Mouse (Mus musculus): ENCODE measurements around the gene Kdm4a.

The Kdm4a gene

GRCm38 (mm10) chr4:118179467-118180300 lies at the start of gene Kdm4a:
Gene Kdm4a (minus strand): TSS chr4:118180043.
- peak; percentile 94 to 99 for DNase-seq

GRCm38 (mm10) chr4:118229035-118229770 lies 49.4 kb upstream of the Kdm4a start:
- no peak for DNase-seq

- DNase-seq: no peak
Observed at GRCm38 (mm10) chr4:118227398-118227797, 47.6 kb upstream of the Kdm4a start.

DNA sequence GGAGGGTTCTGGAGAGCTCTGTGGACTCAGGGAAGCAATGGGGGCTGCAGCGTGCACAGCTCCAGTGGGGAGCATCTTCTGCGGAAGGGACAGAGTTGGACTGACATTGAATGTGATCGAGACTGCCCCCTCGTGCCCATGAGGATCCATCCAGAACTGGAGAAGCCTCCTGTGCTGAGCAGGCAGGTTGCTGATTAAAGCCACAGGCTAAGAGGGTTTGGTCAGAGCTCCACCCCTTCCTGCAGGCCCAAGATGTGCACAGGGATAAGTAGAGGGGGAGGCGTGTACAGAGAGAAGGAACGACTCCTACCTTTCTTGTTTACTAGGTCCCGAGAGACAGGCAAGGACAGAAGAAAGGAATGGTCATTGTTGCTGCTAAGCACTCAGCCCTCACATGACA lies 41.4 kb upstream of the Kdm4a start:
- peak; percentile 65 to 82 for DNase-seq

- peak; percentile 45 to 84 for DNase-seq
Observed at GRCm38 (mm10) chr4:118220756-118221155, 40.9 kb upstream of the Kdm4a start.

GRCm38 (mm10) chr4:118219487-118219886 lies 39.6 kb upstream of the Kdm4a start:
- DNase-seq: no peak

DNA sequence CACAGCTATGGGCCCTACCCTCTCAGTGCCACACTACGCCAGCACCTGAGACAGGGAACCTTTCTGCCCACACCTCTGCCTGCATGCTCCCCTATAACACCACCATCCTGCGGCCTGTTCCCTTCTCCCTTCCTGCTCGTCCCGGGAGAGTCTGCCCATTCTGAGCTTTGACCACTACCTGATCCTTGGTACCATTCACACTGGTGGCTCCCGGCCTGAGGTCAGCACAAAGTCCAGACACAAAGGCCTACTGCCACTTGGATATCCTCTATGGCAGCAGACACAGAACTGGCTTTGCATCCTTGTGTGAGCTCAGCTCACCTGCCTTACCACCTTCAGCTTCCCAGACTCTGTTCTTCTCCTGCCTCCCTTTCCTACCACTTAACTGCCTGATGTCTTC lies 38.7 kb upstream of the Kdm4a start:
- DNase-seq: peak; percentile 69 to 88

GRCm38 (mm10) chr4:118216726-118217595 lies 37.1 kb upstream of the Kdm4a start:
- peak; percentile 83 for DNase-seq

GRCm38 (mm10) chr4:118214891-118215290 lies 35.0 kb upstream of the Kdm4a start:
- peak; percentile 59 to 87 for DNase-seq

DNA sequence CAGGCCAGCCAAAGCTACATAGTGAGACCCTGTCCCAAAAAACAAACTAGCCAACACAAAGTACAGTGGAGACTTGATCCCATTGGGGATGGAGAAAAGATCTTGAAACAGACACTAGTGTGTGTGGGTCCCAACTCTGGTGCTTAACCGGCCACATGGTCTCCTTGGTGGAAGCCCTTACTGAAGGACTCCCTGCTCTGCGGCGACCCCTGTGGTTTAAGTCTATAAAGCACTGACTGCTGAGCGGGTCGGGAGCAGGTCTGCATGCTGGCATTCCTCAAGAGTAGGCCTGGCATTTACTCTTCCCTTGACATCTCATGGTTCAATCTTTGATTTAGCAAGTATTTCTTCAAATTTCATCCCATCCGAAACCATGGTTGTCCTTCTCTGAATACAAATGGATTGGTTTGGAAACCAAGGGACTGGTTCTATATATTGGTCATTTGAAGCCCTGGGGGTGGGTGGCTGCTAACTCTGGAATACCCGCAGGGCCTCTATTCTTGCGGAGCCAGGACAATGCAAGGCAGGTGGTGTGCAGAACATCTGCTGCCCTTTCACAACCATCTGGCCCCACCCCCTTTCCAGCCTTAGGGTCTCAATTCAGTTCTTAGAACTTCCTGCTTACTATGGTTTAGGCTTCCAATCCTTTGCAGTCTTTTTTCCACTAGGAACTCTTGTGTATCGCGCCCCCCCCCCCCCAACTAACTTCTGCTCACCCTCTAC lies 27.2 kb upstream of the Kdm4a start:
- DNase-seq: peak in 1 of 2 experiments; percentile 38

GRCm38 (mm10) chr4:118205906-118206305 lies 26.1 kb upstream of the Kdm4a start:
- no peak for DNase-seq

- DNase-seq: no peak
Observed at GRCm38 (mm10) chr4:118199093-118199492, 19.2 kb upstream of the Kdm4a start.

GRCm38 (mm10) chr4:118198606-118199005 lies 18.8 kb upstream of the Kdm4a start:
- DNase-seq: no peak

GRCm38 (mm10) chr4:118196185-118196584 lies 16.3 kb upstream of the Kdm4a start:
- no peak for DNase-seq

- no peak for DNase-seq
Observed at GRCm38 (mm10) chr4:118180301-118181080, 648 bp upstream of the Kdm4a start.

- DNase-seq: no peak
Observed at GRCm38 (mm10) chr4:118178952-118179466, 834 bp downstream of the Kdm4a start.

DNA sequence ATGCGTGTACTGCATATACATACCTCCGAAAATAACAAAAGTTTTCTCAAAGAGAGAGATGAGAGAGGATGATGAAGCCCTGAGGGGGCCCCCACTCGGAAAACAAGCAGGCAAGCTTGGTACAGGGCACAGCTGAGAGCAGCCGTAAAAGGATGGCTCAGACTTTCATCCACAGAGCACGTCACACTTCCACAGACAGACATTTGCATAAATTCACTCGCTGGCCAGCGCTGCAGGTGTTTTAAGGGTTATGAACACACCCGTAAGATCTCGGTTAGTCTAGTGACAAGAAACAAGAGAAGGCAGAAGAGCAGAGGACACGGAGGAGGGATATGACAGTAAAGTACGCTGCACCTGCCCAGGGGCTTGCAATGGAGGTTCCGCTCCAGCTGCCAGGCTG lies 7.4 kb downstream of the Kdm4a start:
- no peak for DNase-seq

GRCm38 (mm10) chr4:118171006-118171405 lies 8.8 kb downstream of the Kdm4a start:
- DNase-seq: peak in 1 of 2 experiments; percentile 30

DNA sequence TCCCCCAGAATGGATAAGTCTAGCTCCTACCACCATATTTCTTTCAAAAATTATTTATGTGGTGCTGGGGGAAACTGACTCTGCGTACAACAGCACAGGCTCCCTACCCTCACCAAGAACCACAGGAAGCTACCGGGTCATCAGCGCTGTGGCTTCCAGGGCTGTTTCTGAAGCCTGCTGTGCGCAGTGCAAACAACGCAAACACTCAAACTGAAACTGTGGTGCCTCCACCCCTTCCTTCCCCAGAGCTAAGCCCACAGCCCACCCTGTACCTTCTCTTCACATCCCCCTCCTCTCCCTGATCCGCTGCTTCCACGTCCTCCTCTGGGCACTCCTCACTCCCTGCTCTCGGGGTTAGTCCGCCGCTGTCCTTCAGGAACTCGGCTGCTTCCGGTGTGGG lies 17.7 kb downstream of the Kdm4a start:
- DNase-seq: no peak

DNA sequence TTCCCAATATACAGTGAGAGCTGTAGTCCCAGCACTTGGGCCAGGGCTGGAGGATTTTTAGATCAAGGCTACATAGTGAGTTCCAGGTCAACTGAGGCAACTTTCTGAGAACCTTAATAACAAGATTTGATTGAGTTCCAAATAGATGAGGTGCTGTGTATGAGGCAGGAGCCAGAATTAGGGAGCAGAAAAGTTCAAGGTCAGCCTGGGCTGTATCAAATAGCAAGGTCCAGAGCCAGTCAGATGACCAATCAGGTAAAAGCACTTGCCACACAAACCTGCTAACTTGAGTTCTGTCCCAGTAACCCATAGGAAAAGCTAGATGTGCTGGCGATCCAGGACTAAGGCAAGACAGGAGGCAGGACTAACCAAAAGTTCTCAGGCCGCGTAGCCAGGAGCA lies 22.2 kb downstream of the Kdm4a start:
- DNase-seq: no peak

DNA sequence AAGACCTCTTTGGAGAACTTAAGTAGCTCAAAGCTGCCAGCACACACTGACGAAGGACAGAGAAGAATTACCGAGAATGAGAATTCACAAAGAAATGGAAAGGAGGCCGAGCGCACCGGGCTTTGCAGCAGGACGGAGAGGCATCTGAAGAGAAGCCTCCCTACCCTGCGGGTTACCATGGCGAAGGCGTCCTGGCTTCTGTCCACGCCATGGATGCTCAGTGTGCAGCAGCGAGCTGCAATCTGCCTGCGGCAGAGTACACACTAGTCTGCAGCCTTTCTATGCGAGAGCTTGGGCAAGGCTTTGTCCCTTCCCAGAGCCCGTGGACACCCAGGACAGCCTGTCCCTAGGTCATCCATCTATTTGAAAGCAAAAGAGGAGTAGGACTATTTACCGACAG lies 23.3 kb downstream of the Kdm4a start:
- no peak for DNase-seq

Measured in kidney, postnatal 25 days (tissue).